Mouse (Mus musculus) heart, embryonic 14.5 days (tissue): ENCODE data around the gene Rbbp5. TPM values are rescaled to one million over a fixed set of nuclear protein-coding genes. Genes with fewer than 3 reads are reported as not detected.

ENCODE experiments used
- ATAC-seq: fragments of 200-750 bp; cut with Nextera tagmentation; 2 replicates; pipeline ENCODE4 v1.8.0; 2017; ENCODE audit warnings: low read depth, moderate TSS enrichment; ENCODE audit not compliant: insufficient number of reproducible peaks, insufficient read depth, low FRiP score
- H3K27ac ChIP-seq, 2 experiments: fragments of 200-500 bp in 1 of 2; fragments of 300-500 bp in 1 of 2; sonication (generic) in 1 of 2; replicated peaks in 1 of 2; 2 replicates each; pipeline ENCODE4 v1.5.1; 2012 to 2014; ENCODE audit warnings: low read depth in 2 of 2, low read length in 2 of 2, control low read depth in 1 of 2, mild to moderate bottlenecking in 1 of 2, mixed read lengths in 1 of 2; ENCODE audit not compliant: control insufficient read depth in 1 of 2, insufficient read depth in 1 of 2
- H3K27me3 ChIP-seq: fragments of 300-500 bp; sonication (generic); 2 replicates; pipeline ENCODE4 v1.6.1; 2014; ENCODE audit warnings: mild to moderate bottlenecking, low read length, control low read depth; ENCODE audit not compliant: control insufficient read depth, insufficient read depth
- H3K36me3 ChIP-seq: fragments of 300-500 bp; sonication (generic); 2 replicates; pipeline ENCODE4 v1.6.1; 2014; ENCODE audit warnings: mild to moderate bottlenecking, control low read depth, low read length, mixed read lengths; ENCODE audit not compliant: control insufficient read depth, insufficient read depth
- H3K4me1 ChIP-seq, 2 experiments: fragments of 200-500 bp in 1 of 2; fragments of 300-500 bp in 1 of 2; sonication (generic) in 1 of 2; 2 replicates each; pipeline ENCODE4 v1.6.1; 2012 to 2014; ENCODE audit warnings: low read length in 2 of 2, control low read depth in 1 of 2, mixed read lengths in 1 of 2; ENCODE audit not compliant: control insufficient read depth in 2 of 2, insufficient read depth in 2 of 2
- H3K4me2 ChIP-seq: fragments of 300-500 bp; sonication (generic); 2 replicates; pipeline ENCODE4 v1.6.1; 2014; ENCODE audit warnings: mild to moderate bottlenecking, low read length
- H3K4me3 ChIP-seq, 2 experiments: fragments of 200-500 bp in 1 of 2; fragments of 300-500 bp in 1 of 2; sonication (generic) in 1 of 2; 2 replicates each; pipeline ENCODE4 v1.5.1; 2012 to 2014; ENCODE audit warnings: low read length in 2 of 2, mild to moderate bottlenecking in 2 of 2, control low read depth in 1 of 2, low read depth in 1 of 2, moderate library complexity in 1 of 2; ENCODE audit not compliant: control insufficient read depth in 1 of 2, insufficient read depth in 1 of 2
- H3K9ac ChIP-seq: fragments of 300-500 bp; sonication (generic); 2 replicates; pipeline ENCODE4 v1.6.1; 2014; ENCODE audit warnings: mild to moderate bottlenecking, low read length
- H3K9me3 ChIP-seq: fragments of 300-500 bp; sonication (generic); 2 replicates; pipeline ENCODE4 v1.6.1; 2016; ENCODE audit warnings: low read length, control low read depth; ENCODE audit not compliant: control insufficient read depth
- WGBS: fragments of 180-500 bp; shearing (Covaris S2); extraction: QIAGEN DNeasy Blood & Tissue Kit; methylation state at CpG from one replicate; pipeline ENCODE4 v1.1.7; 2014; 5-methylcytosine and 5-hydroxymethylcytosine counted together
- polyA plus RNA-seq: library from polyadenylated mRNA; unstranded; fragments of >200 nt; fragmentation: Nextera tagmentation; extraction: Ambion mirVana; gene quantifications from 2 replicates; pipeline ENCODE4 v1.2.1, GENCODE M21; 2014

Gene Rbbp5
- polyA plus RNA-seq, 1 experiment from 2014 or later = 27.7 TPM

DNA sequence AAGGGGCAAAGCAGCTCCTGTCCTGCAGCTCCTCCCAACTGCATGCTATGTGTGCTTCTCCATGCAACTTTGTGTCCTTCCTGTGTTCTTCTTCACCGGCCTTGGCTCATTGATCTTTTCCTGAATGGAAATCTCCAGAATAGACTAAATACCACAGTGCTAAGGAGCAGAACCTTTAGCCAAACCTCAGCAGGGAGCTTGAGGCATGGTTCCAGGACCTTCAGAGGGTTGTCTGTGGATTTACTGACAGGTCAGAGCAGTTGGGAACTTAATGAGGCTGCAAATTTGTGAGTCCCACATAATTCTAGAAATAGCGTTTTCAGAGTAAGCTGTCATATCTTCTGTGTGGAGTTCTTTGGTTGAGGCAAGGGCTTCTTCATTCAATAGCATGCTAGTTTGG is 23.4 kb downstream of the Rbbp5 start:
- H3K27me3 ChIP-seq = no peaks in the 10 kb centered on the region
- H3K9me3 ChIP-seq = no peaks in the 10 kb centered on the region
- H3K9ac ChIP-seq = no peak overlapping the region
- H3K4me2 ChIP-seq = no peak overlapping the region
- peaks cover 98% of the 10 kb centered on the region for H3K36me3 ChIP-seq
- no peak overlapping the region for H3K27ac ChIP-seq
- H3K4me1 ChIP-seq = no peaks in the 10 kb centered on the region
- ATAC-seq = no peak
- no peak overlapping the region for H3K4me3 ChIP-seq
- WGBS = 86% methylated on average over 2 of the region's 2 CpGs

DNA sequence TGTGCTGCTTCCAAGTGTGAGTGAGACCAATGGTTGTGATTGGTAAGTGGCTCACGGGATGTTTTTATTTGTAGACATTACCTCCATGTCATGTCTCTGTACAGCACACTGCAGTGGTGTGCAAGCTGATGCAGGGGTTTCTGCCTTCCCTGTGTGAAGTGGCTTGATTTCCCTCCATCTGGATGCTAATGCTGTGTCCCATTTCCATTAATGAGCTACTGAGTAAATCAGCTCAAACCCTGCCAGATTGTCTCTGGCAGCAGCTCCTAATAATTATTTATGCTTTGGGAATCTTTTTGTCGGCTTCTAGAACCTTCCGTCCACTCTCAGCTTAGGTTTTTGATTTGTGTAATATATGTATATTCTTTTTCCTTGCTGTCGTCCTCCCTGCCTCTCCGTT is 28.0 kb downstream of the Rbbp5 start:
- H3K4me2 ChIP-seq = no peak overlapping the region
- 90% methylated on average over 5 of the region's 5 CpGs for WGBS
- no peaks in the 10 kb centered on the region for H3K4me1 ChIP-seq
- no peaks in the 10 kb centered on the region for H3K9me3 ChIP-seq
- H3K36me3 ChIP-seq = peaks cover 81% of the 10 kb centered on the region
- H3K4me3 ChIP-seq = no peak overlapping the region
- no peak for ATAC-seq
- no peak overlapping the region for H3K27ac ChIP-seq
- H3K27me3 ChIP-seq = no peaks in the 10 kb centered on the region
- no peak overlapping the region for H3K9ac ChIP-seq

GRCm38 (mm10) chr1:132506058-132506457 is 28.9 kb downstream of the Rbbp5 start, which contains the start of gene Tmem81:
TSS of gene Tmem81 (plus strand) at chr1:132506230.
- Histone ChIP-seq H3K4me1 (no peaks in the 10 kb centered on the region), H3K27me3 (no peaks in the 10 kb centered on the region), H3K9ac (no peak within 1 kb of the TSS), H3K27ac (no peak within 1 kb of the TSS), H3K4me2 (no peak within 1 kb of the TSS), H3K9me3 (no peaks in the 10 kb centered on the region), H3K36me3 (peaks cover 72% of the 10 kb centered on the region), H3K4me3 (no peak within 1 kb of the TSS)
- no peak for ATAC-seq
- 89% methylated on average over 7 of the region's 7 CpGs for WGBS

- no peak overlapping the region for H3K9ac ChIP-seq
- 92% methylated on average over 7 of the region's 7 CpGs for WGBS
- H3K4me3 ChIP-seq = no peak overlapping the region
- H3K4me1 ChIP-seq = no peaks in the 10 kb centered on the region
- peaks cover 66% of the 10 kb centered on the region for H3K36me3 ChIP-seq
- no peak for ATAC-seq
- H3K4me2 ChIP-seq = no peak overlapping the region
- no peaks in the 10 kb centered on the region for H3K9me3 ChIP-seq
- H3K27me3 ChIP-seq = no peaks in the 10 kb centered on the region
- H3K27ac ChIP-seq = no peak overlapping the region
Observed at GRCm38 (mm10) chr1:132506656-132507055, 29.5 kb downstream of the Rbbp5 start.

DNA sequence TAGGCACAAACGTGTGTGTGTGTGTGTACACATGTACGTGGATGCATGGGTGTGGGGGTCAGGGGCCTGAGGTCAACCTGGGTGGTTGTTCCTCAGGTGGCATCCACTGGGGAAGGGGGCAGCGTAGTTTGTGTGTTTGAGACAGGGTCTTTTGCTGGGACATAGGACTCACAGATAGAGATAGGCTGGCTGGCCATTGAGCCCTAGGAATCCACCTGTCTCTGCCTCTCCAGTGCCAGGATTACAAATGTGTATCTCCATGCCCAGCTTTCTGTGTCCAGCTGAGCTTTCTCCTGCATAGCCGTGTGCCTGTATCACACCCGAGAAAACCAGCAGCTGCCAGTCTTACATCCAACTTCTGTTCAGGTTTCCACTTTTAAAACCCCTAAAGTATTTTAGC is 32.6 kb downstream of the Rbbp5 start:
- Histone ChIP-seq H3K9ac (no peak overlapping the region), H3K27ac (no peak overlapping the region), H3K4me2 (no peak overlapping the region)

GRCm38 (mm10) chr1:132511521-132511920 is 34.4 kb downstream of the Rbbp5 start:
- Histone ChIP-seq H3K27ac (no peak overlapping the region), H3K9ac (no peak overlapping the region), H3K9me3 (no peaks in the 10 kb centered on the region), H3K4me3 (no peak overlapping the region), H3K36me3 (peaks cover 18% of the 10 kb centered on the region), H3K4me1 (no peaks in the 10 kb centered on the region), H3K27me3 (0 out of 2 replicates have a peak, but pooled peaks cover 9% of the 10 kb centered on the region), H3K4me2 (no peak overlapping the region)
- WGBS = 49% methylated on average over 8 of the region's 8 CpGs
- ATAC-seq = no peak

More for the DNA sequence above, 32.6 kb downstream of the Rbbp5 start:
- 88% methylated on average over 5 of the region's 5 CpGs for WGBS
- ATAC-seq = no peak
- H3K27me3 ChIP-seq = 0 out of 2 replicates have a peak, but pooled peaks cover 9% of the 10 kb centered on the region
- no peaks in the 10 kb centered on the region for H3K4me1 ChIP-seq
- no peaks in the 10 kb centered on the region for H3K9me3 ChIP-seq
- H3K4me3 ChIP-seq = no peak overlapping the region
- H3K36me3 ChIP-seq = peaks cover 35% of the 10 kb centered on the region

DNA sequence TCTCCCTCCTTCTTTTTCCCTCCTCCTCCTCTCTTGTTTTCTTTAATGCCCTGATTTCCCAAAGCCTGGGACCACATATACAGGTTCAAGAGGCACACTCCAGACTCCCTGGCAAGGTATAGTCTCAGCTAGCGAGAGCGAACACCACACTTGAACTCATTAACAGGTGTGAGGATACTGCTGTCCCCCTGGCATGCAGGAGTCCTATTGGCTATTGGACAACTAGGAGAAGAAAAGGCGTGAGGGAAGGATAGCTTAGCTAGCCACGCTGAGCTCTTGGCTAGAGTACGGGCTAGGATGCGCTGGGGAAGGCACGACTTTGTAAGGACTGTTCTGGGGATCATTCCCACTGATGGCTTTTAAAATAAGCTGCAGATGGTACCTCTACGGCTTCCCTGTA is 34.9 kb downstream of the Rbbp5 start:
- H3K27ac ChIP-seq = no peak overlapping the region
- H3K4me2 ChIP-seq = no peak overlapping the region
- no peak overlapping the region for H3K9ac ChIP-seq
- 63% methylated on average over 8 of the region's 8 CpGs for WGBS
- no peaks in the 10 kb centered on the region for H3K9me3 ChIP-seq
- 0 out of 2 replicates have a peak, but pooled peaks cover 9% of the 10 kb centered on the region for H3K27me3 ChIP-seq
- H3K36me3 ChIP-seq = peaks cover 12% of the 10 kb centered on the region
- H3K4me3 ChIP-seq = no peak overlapping the region
- no peaks in the 10 kb centered on the region for H3K4me1 ChIP-seq
- ATAC-seq = no peak

- Histone ChIP-seq H3K4me3 (no peak overlapping the region), H3K9ac (no peak overlapping the region), H3K4me2 (no peak overlapping the region), H3K27me3 (0 out of 2 replicates have a peak, but pooled peaks cover 9% of the 10 kb centered on the region), H3K36me3 (no peaks in the 10 kb centered on the region; the same call in 1 of the 2 replicates), H3K27ac (no peak overlapping the region), H3K4me1 (no peaks in the 10 kb centered on the region), H3K9me3 (no peaks in the 10 kb centered on the region)
- 84% methylated on average over 12 of the region's 12 CpGs for WGBS
- no peak for ATAC-seq
Observed at GRCm38 (mm10) chr1:132515339-132515738, 38.2 kb downstream of the Rbbp5 start.
